Mouse (Mus musculus): ENCODE measurements around the gene Lgals9. TPM values are rescaled to one million over a fixed set of nuclear protein-coding genes. Genes with fewer than 3 reads are reported as not detected.

The Lgals9 gene
- total RNA-seq (2021) = 1 to 10 TPM; 4.8 to 4.9 TPM

DNA sequence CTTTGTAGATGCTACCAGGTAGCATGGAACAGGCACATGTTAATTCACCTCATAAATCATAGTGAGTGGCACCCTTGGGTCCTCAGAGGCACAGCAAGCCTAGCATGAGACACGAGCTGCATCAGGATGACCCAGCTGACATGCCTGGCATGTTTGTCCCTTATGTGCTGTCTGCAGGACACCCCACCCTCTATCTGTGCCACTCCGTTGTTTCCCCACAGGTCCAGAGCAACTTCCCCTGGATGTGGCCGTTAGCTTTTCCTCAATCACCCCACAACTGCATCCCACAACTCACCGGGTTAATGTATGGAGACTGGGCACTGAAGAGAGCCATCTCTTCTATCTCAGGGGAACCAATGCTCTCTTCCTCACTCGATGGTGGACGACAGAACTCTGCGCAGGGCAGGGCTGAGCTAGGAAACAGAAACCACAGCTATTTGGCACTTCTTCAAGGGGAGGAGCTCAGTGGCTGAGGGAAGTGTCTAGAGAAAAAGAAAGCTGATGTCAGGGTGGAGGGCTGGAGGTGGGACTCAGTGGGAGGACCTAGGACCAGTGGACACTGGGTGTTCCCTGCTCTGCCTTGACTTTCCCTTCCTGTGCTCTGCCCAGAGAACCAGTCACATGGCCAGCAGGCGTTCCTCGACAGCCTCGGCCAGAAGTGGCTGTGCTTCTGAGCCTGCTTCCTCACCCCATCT, at the start of gene Lgals9:
Lgals9 (minus strand) TSS at position 464 of the 695 bp plus-strand sequence.
- intact Hi-C loops (cut with DNase I) = no loop called here
- DNase-seq (ENCODE audit: low spot score in 2 of 2) = peak in 1 of 2 experiments; percentile 57

DNA sequence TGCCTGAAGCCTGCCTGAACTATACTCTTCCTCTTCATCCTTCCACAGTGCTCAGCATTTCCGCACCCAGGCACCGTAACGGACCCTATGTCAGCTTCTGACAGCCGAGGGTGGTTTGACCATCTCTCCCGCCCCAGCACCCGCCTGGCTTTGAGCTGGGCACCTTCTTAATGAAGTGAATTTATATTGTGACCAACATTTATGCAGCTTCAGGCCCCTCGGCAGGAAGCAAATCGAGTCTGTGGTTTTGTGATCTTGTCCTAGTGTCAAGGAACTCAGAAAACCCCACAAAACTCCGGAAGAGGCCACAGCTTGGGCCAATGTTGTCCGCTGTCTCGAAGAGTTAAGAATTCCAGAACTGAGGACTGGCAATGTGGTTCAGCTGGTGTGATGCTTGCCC, 48.9 kb upstream of the Lgals9 start:
- DNase-seq (ENCODE audit: low spot score in 2 of 2) = no peak
- intact Hi-C loops (cut with DNase I) = loop anchor here (5.0 to 10.0 kb wide), 2 partner anchors 81 to 264 kb away; partner anchors contain the start of gene Gm9964

DNA sequence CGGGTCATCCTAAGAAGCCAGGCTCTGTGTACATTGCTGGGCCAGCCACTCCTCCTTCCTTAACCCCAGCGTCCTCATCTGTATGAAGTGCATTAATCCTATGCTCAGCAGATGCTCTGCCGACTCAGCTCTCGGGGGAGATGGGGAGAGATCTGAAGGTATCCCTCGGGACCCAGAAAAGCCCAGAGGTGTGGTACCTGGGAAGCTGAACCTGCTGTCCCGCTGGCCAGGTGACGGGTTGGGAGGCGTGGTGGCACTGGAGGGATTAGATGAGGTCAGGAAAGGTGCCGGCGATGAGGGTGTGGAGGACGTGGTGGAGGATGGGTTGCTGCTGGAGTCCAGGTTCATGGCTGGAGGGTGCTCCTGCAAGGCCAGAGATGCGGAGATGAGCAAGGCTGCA, 48.3 kb upstream of the Lgals9 start:
- DNase-seq (ENCODE audit: low spot score in 2 of 2) = no peak
- intact Hi-C loops (cut with DNase I) = loop anchor here (5.0 to 10.0 kb wide), 2 partner anchors 82 to 264 kb away; partner anchors contain the start of gene Gm9964

DNA sequence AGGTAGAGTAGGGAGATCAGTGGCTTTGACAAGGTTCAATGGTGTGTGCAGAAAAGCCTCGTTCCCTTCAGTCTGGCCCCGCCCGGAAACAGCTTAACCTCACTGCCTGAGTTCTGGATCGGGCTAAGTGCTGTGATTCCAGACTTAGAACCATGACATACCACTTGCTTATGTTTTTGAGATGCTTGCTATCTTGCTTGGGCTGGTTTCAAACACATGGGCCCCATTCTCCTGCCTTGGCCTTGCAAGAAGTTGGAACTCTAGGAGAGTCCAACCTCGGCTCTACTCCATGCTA, 46.7 kb upstream of the Lgals9 start:
- intact Hi-C loops (cut with DNase I) = loop anchor here (5.0 to 10.0 kb wide), 2 partner anchors 83 to 266 kb away; partner anchors contain the start of gene Gm9964
- DNase-seq (ENCODE audit: low spot score in 2 of 2) = no peak

DNA sequence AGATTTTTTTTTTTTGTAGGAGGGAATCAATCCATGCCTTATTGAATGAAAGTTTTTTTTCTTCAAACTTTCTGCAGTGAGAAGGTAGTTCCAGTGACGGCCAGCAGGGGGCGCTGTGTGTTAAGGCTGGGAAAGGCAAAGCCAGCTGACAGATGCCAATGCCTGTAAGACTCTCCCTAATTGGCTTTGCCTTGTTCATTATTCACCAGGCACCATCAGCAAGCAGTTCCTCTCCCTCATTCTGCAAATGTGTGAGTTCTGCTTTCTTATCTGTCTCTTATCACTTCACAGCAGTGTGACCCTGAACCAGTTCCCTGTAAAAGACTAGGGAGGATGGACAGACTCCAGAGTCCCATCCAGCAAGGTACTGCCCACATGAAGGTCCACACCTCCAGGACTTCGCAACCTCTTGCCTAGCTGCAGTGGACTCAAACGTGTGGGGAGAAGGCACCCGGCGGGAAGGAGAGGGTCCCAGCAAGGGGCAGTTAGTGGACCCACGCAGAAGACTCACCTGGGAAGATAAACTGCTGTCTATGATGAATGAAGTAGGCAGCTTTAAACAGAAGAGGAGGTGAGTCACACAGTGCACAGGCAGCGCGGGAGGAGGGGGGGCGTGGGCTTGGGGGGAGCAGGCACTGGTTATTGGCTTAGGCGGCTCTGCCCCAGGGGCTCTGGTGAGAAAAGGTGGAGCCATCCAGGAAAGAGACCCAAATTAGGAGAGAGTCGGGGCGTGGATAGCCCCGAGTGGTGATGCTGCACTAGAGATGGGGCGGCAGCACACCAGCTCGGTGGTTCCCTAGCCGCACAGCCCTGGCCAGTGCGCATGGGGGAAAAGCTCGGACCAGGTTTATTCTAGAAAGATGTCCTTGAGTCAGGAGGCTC, 46.1 kb upstream of the Lgals9 start:
- intact Hi-C loops (cut with DNase I) = loop anchor here (1.0 to 10.0 kb wide), 3 partner anchors 84 to 266 kb away; partner anchors contain the start of gene Gm9964
- DNase-seq (ENCODE audit: low spot score in 2 of 2) = peak; percentile 78 to 82

DNA sequence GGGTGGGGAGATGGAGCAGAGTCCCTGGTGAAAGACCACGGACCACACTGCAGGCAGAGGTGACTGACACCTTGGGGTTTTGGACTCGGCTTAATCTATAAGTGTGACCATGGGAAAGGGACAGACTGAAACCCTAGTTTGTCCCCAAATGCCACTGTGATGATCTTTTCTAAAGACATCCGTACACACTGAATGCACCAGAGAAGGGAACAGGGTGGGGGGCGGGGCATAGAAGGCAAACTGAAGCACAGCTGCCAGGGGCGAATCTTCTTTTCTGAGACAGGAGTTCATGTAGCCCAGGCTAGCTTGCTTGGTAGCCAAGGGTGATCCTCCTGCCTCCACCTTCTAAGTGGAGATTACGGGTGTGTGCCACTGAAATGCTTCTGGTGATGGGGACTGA, 39.0 kb upstream of the Lgals9 start:
- intact Hi-C loops (cut with DNase I) = no loop called here
- DNase-seq (ENCODE audit: low spot score in 2 of 2) = no peak

DNA sequence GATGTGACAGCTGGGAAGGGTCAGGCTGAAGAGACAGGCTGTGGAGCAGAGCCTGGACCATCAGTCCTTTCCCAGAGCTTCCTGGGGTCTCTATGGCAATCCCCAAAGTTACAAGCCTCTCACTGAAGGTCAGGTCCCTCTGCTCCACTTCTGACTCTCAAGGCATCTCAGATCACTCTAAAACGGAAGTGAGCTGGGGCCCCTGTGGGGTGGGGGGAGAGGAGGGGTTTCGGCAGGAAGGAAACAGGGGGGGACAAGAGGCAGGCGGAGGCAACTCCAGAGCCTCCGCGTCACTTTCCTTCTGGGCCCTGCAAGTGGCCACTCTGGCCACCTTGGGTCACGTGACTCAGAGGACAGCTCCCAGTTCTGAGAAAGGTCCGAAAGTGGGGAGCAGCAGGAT, 38.6 kb upstream of the Lgals9 start:
- no peak for DNase-seq (ENCODE audit: low spot score in 2 of 2)
- intact Hi-C loops (cut with DNase I) = no loop called here

DNA sequence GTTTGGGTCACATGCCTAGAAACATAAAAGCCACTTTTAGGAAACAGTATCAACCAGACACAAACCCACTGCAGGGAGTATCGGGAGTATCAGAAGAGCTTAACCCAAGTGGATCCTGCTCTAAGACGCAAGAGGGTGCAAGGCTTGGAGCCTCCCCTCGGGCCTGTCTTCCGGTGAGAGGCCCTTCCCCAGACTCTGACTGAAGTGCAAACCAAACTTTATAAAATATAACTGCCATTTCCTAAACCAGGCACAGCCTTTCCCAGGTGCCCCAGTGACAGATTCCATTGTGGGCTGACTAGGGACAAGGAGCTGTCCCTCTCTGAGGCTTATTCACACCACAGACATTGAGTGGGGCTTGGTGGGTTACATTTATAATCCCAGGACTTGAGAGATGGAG, 38.1 kb upstream of the Lgals9 start:
- no peak for DNase-seq (ENCODE audit: low spot score in 2 of 2)
- intact Hi-C loops (cut with DNase I) = no loop called here

DNA sequence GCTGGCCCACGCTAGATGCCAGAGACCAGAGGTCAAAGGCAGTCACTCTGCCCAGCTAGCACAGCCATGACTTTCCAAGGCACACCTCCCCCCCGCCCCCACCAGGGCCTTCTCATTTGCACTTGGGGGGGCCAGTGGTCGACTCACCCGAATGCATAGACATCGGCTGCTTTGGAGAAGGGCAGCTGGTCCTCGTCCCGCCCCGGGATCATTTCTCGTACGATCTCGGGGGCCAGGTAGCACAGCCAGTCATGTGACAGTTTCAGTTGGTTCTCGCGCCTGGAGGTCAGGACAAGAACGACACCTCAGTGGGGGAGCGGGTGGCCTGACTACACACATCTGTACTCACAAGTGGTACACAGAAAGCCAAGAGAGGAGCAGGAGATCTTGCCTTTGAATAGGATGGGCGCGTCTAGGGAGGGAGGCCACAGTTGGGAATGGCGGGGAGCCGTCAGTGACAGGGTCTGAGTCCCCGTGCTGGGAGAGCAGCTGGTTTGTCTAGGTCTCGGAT, 35.8 kb upstream of the Lgals9 start:
- intact Hi-C loops (cut with DNase I) = no loop called here
- no peak for DNase-seq (ENCODE audit: low spot score in 2 of 2)

DNA sequence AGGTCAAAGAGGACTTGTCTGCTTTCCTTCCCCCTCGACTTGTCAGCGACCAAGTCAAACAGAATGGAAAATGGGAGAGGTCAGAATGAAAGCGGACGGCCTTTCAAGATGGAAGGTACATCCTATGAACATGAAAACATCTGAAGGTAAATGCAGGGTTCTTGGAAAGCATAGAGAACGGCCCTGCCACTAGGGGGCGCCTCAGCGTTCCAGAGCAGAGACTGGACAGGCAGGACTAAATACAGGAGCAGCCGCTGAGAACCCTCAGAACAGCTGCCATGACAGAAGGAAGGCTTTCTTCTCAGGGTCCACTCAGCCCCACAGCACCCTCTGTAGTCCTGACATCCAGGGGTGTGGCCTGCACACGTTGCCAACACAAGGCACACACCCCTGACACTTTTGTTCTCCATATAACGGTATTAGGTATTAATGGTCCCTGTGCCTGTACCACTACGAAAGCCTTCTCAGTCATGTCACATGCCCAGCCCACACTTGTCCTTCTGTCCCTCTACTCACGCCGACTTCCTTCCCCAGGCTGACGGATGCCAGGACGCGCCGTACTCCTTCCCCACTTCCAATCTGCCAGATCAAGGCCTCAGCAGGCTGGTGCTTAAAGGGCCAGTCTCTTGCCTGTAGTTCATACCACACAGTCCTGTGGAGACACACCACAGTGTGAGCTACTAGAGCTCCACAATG, 35.2 kb upstream of the Lgals9 start:
- intact Hi-C loops (cut with DNase I) = loop anchor here (10.0 kb wide), 1 partner anchor 375 kb away; no protein-coding TSS in a partner anchor
- DNase-seq (ENCODE audit: low spot score in 2 of 2) = peak; percentile 26 to 32

DNA sequence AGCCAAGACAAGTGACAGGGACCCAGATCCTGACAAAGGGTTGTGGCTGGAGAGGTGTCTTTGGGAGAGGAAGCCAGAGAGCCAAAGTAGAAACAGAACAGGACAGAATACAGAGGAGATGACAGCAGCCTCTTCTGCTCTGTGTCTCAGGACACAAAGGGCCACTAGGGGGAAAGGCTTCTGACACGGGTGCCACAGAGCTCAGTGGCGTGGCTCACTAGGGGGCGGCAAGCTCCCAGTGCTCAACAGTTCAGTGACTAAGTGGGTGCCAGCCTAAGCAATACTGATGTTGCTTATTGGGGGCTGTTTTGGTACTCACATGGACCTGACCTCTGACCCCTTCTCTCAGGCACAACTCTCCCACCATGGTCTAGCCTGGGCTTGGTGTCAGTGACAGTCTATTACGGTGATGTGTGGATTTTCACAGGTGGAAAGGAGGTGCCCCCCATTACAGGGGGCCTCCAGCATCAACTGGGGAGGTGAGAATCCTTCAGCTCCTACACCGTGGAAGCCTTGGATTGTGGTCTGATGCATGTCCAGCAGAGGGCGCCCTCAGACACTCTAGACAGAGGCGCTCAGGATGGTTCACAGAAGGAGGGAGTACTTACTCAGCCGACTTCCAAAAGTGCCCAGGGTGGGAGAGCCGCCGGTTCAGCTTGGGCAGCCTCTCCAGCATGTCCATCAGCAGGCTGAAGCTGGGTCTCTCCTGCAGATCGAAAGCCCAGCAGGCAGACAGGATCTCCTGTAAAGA, 34.4 kb upstream of the Lgals9 start:
- DNase-seq (ENCODE audit: low spot score in 2 of 2) = peak; percentile 62 to 65
- intact Hi-C loops (cut with DNase I) = loop anchor here (10.0 kb wide), 1 partner anchor 376 kb away; no protein-coding TSS in a partner anchor

DNA sequence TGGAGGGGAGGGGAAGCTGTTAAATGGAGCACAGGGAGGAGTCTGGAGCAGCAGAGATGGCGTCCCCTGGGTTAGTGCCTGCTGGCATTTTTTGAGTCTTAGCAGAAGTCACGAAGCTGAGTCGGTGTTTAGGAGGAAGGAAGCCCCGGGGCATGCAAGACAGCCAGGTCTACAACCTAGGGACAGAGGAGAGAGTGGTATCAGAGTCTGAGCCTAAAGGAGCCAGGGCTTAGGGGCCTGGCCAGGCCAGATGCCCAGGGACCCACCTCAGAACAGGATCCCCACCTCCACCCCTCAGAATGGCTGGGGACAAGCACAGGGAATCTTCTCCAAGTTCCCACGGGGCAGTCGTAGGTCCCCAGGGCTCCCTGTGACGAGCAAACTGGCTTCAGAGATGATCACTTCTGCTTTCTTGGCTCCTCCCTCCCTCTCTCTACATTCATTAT, 32.4 kb upstream of the Lgals9 start:
- intact Hi-C loops (cut with DNase I) = loop anchor here (10.0 kb wide), 1 partner anchor 378 kb away; no protein-coding TSS in a partner anchor

DNA sequence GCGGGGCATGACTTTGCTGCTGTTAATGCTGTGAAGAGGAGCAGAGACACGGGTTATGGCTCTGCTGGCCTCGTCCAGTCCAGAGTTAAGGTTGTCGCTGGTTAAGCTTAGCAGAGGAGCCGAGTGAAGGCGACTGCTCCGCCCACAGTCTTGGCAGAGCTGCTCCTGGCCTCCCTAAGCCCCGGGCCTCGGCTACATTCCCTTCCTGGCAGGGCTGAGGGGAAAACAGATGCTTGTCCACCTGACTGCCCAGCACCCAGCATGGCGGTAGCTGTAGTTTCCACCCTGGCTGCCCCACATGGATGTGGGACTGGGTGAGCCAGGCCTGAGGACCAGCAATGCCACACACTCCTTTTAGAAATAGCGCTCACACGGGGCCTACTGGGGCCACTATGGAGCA, 31.5 kb upstream of the Lgals9 start:
- DNase-seq (ENCODE audit: low spot score in 2 of 2) = no peak
- intact Hi-C loops (cut with DNase I) = loop anchor here (10.0 kb wide), 1 partner anchor 379 kb away; no protein-coding TSS in a partner anchor

More for the DNA sequence above, 32.4 kb upstream of the Lgals9 start:
- DNase-seq (ENCODE audit: low spot score in 2 of 2) = no peak

DNA sequence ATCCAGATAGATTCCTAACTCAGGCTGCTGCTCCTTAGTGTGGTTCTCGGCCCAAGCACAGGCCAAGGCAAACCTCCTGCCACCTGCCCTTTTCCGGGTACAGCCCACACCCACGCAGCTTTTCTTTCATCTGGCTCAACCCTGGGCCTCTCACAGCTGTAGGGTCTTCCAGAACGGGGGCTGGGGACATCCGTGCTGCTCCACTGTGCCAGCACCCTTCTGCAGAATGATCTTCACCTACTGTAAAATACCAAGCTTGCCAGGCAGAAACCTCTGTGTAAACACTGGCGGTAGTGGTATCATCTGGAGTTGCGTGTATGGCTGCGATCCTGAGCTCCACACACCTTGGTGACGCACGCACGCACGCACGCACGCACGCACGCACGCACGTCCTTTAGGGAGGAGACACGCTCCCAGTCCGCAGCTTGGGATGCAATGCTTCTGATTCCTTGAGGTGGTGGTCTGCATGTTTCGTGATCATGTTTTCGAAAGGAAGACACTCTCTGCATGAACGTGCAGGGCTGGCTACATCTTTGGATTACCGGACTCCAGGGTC, 31.0 kb upstream of the Lgals9 start:
- intact Hi-C loops (cut with DNase I) = loop anchor here (10.0 kb wide), 1 partner anchor 379 kb away; no protein-coding TSS in a partner anchor
- DNase-seq (ENCODE audit: low spot score in 2 of 2) = no peak

DNA sequence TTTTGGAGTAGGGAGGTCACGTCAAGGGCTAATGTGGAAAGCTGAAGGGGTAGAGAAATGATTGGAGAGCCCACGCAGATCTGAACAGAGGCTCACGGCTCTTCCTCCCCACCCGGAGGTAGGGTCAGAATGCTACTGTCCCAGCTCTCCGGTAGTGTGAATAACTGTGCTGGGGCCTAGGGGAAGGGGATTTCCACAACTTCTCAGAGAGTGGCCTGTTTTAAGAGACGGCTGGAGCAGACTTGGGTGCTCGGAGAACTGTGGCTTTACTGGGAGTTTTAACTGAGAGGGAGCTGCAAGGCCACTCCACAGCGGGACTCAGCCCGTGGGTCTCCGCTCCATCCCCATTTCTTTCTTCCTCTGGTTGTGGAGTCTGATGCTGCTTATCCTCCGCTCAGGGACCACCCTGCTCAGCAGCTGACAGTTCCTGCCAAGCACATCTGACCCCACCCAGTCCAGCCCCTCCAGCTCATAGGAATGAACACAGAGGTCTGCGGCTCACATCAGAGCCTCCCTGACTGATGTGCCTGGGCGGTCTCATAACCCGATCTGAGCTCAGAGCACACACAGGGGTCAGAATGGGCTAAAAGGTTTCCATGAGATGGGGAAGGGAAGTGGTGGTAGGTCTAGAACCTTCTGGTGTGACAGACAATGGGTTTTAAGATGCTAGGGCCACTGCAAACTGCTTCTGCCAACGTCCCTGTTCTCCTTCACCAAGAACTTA, 30.0 kb upstream of the Lgals9 start:
- intact Hi-C loops (cut with DNase I) = loop anchor here (10.0 kb wide), 1 partner anchor 380 kb away; no protein-coding TSS in a partner anchor
- DNase-seq (ENCODE audit: low spot score in 2 of 2) = no peak

DNA sequence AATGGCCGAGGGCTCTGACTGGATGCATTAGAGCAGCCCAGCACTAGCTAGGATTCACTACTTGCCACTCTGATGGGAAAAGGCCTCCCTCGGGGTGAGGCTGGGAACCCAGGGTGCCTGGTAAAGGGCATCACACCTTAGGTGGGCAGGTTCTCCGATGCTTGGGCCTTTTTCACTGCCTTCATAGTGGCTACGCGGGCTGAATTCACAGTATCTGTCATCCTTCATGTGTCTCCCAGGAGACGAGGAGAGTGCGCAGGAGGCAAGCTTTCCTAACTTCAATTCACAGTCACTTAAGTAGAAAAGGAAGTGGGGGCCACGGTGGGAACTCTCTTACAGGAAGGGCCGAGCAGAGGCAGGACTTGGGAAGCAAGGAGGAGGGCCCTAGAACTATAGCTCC, 29.1 kb upstream of the Lgals9 start:
- intact Hi-C loops (cut with DNase I) = loop anchor here (10.0 kb wide), 1 partner anchor 381 kb away; no protein-coding TSS in a partner anchor

DNA sequence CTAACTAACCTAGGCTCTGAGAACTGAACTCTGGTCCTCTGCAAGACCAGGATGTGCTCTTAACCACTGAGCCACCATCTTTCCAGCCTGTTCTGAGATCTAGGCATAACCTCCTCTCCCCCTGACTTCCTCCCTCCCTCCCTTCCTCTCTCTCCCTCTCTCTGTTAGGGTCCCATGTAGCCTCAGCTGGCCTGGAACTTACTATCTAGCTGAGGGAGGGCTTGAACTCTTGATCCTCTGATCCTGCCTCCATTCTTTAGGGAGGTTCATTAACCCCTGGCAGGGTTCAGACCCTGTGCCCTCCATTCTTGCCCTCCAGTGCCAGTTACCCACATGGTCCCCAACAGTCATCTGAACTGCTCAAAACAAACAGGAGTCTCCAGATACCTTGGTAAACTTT, 28.3 kb upstream of the Lgals9 start:
- no peak for DNase-seq (ENCODE audit: low spot score in 2 of 2)
- intact Hi-C loops (cut with DNase I) = loop anchor here (10.0 kb wide), 1 partner anchor 382 kb away; no protein-coding TSS in a partner anchor

More for the DNA sequence above, 29.1 kb upstream of the Lgals9 start:
- no peak for DNase-seq (ENCODE audit: low spot score in 2 of 2)

DNA sequence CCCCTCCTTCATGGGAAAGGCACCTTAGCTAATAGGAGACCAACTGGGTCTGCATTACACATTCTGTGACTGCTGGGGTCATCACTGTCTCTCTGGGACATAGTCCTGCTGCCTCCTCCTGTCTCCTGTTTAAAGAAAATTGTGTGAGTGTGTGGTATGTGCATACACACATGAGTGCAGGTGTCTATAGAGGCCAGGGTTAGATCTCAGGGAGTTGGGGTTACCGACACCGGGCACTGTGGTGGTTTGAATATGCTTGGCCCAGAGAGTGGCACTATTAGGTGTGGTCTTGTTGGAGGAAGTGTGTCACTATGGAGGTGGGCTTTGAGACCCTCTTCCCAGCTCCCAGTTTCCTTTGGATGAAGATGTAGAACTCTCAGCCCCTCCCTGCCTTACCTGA, 27.8 kb upstream of the Lgals9 start:
- intact Hi-C loops (cut with DNase I) = loop anchor here (10.0 kb wide), 1 partner anchor 382 kb away; no protein-coding TSS in a partner anchor
- no peak for DNase-seq (ENCODE audit: low spot score in 2 of 2)
